Mouse (Mus musculus) liver, postnatal 0 days (tissue): ENCODE measurements at regions not wholly inside any gene's neighbourhood (a gene's known extent, or its start where the extent isn't known, plus 50 kb on each side); places are given as distances from the start of the nearest gene placed in this dataset.

Experiments
- CTCF ChIP-seq: sonication (generic); IDR thresholded peaks from 2 replicates; pipeline ENCODE4 v1.5.1; 2016; ENCODE audit warnings: antibody characterized with exemption, low read depth
- EP300 ChIP-seq: IDR thresholded peaks from 2 replicates; pipeline ENCODE4 v1.6.1; 2016; ENCODE audit warnings: antibody characterized with exemption, low read depth, mild to moderate bottlenecking

DNA sequence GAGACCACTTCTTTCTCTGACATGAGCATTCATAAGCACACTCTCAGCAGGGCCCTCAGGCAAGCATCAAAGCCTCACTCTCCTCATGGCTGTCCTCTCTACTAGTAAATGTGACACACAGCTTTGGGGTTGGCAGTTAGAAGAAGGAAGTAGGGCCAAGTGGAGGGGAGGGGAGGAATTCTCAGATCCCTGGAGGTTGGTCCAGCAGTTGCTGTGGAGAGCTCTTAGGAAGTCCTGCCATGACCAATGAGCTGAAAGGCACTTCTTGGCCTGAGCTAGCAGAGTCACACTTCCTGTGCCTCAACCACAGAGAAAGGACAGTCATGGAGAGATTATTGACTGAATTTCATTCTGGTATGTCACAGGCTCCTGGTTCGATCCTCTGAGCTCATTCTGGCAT, 398.8 kb downstream of the Tns1 start:
- TF ChIP-seq CTCF (no peak), EP300 (no peak)
